Mouse (Mus musculus) myocyte (in vitro differentiated cells): Measurements from ENCODE around the gene Tmem72. TPM values are rescaled to one million over a fixed set of nuclear protein-coding genes. Genes with fewer than 3 reads are reported as not detected.

Experiments
- H3K27me3 ChIP-seq: one replicate; pipeline ENCODE4 v1.6.1; 2011; ENCODE audit not compliant: control insufficient read depth, insufficient read depth, insufficient read length
- H3K36me3 ChIP-seq: one replicate; pipeline ENCODE4 v1.6.1; 2011; ENCODE audit not compliant: control insufficient read depth, insufficient read depth
- H3K4me2 ChIP-seq: one replicate; pipeline ENCODE4 v1.6.1; 2011; ENCODE audit warnings: low read depth, control low read depth
- H3K4me3 ChIP-seq: one replicate; pipeline ENCODE4 v1.5.1; 2011; ENCODE audit warnings: mild to moderate bottlenecking, control low read depth, moderate library complexity
- H3K79me2 ChIP-seq: one replicate; pipeline ENCODE4 v1.6.1; 2011; ENCODE audit not compliant: control insufficient read depth, insufficient read depth
- H3ac ChIP-seq: one replicate; pipeline ENCODE4 v1.6.1; 2011; ENCODE audit not compliant: control insufficient read depth, insufficient read length
- CEBPB ChIP-seq: IDR thresholded peaks from 2 replicates; pipeline ENCODE4 v1.6.1; 2011; ENCODE audit warnings: mild to moderate bottlenecking, moderate library complexity; ENCODE audit not compliant: poor library complexity, insufficient read depth, severe bottlenecking
- E2F4 ChIP-seq: IDR thresholded peaks from one replicate; pipeline ENCODE4 v1.6.1; 2011; ENCODE audit warnings: mild to moderate bottlenecking, control low read depth, moderate library complexity; ENCODE audit not compliant: insufficient read depth
- MAX ChIP-seq: IDR thresholded peaks from one replicate; pipeline ENCODE4 v1.6.1; 2011; ENCODE audit warnings: low read depth, mild to moderate bottlenecking, control low read depth
- MYOD1 ChIP-seq, 3 experiments: IDR thresholded peaks; one replicate each; pipeline ENCODE4 v1.6.1; 2011; ENCODE audit warnings: control low read depth in 2 of 3, low read depth in 2 of 3, mild to moderate bottlenecking in 2 of 3, moderate library complexity in 1 of 3; ENCODE audit not compliant: insufficient read length in 2 of 3, control insufficient read depth in 1 of 3
- MYOG ChIP-seq, 3 experiments: IDR thresholded peaks; one replicate each; pipeline ENCODE4 v1.6.1; 2011; ENCODE audit warnings: control low read depth in 2 of 3, low read depth in 2 of 3, mild to moderate bottlenecking in 2 of 3; ENCODE audit not compliant: insufficient read length in 2 of 3, control insufficient read depth in 1 of 3, insufficient read depth in 1 of 3
- POLR2A ChIP-seq: IDR thresholded peaks from one replicate; pipeline ENCODE4 v1.6.1; 2011; ENCODE audit warnings: low read depth, mild to moderate bottlenecking, control low read depth, moderate library complexity; ENCODE audit not compliant: insufficient read length
- POLR2AphosphoS2 ChIP-seq: IDR thresholded peaks from one replicate; pipeline ENCODE4 v1.6.1; 2011; ENCODE audit warnings: low read depth, control low read depth; ENCODE audit not compliant: insufficient read length
- REST ChIP-seq: IDR thresholded peaks from one replicate; pipeline ENCODE4 v1.6.1; 2011; ENCODE audit warnings: mild to moderate bottlenecking, control low read depth, moderate library complexity; ENCODE audit not compliant: insufficient read depth, insufficient read length
- SRF ChIP-seq: IDR thresholded peaks from one replicate; pipeline ENCODE4 v1.6.1; 2011; ENCODE audit warnings: low read depth; ENCODE audit not compliant: control insufficient read depth, insufficient read length
- TCF12 ChIP-seq: IDR thresholded peaks from one replicate; pipeline ENCODE4 v1.6.1; 2011; ENCODE audit warnings: mild to moderate bottlenecking, control low read depth; ENCODE audit not compliant: poor library complexity, insufficient read depth, severe bottlenecking
- TCF3 ChIP-seq: IDR thresholded peaks from one replicate; pipeline ENCODE4 v1.6.1; 2011; ENCODE audit warnings: low read depth, control low read depth; ENCODE audit not compliant: insufficient read length
- USF1 ChIP-seq: IDR thresholded peaks from one replicate; pipeline ENCODE4 v1.6.1; 2011; ENCODE audit warnings: low read depth, mild to moderate bottlenecking, control low read depth, moderate library complexity
- polyA plus RNA-seq: library from polyadenylated mRNA; unstranded; fragments of >200 nt; fragmentation: generic; extraction: Trizol; gene quantifications from one replicate; pipeline ENCODE4 v1.2.1, GENCODE M21; 2012; ENCODE audit warnings: missing spikeins

The Tmem72 gene
- polyA plus RNA-seq, 1 experiment = 0.04 TPM

- no peak for TF ChIP-seq MYOG (IDR thresholded peaks at IDR 0.05; ENCODE audit: control insufficient read depth in 1 of 3, insufficient read depth in 1 of 3, insufficient read length in 2 of 3, low read depth in 2 of 3)
- TF ChIP-seq POLR2AphosphoS2 = no peak
- Histone ChIP-seq H3ac (no peak overlapping the region), H3K27me3 (peaks cover 14% of the 10 kb centered on the region), H3K4me3 (no peak overlapping the region), H3K36me3 (no peaks in the 10 kb centered on the region), H3K4me2 (no peak overlapping the region), H3K79me2 (no peaks in the 10 kb centered on the region)
Observed at GRCm38 (mm10) chr6:116738046-116738445, 21.3 kb upstream of the Tmem72 start.

GRCm38 (mm10) chr6:116735361-116735760 is 18.6 kb upstream of the Tmem72 start:
- no peaks in the 10 kb centered on the region for H3K36me3 ChIP-seq
- no peak overlapping the region for H3K4me2 ChIP-seq
- no peak for TF ChIP-seq CEBPB
- no peak for TF ChIP-seq MYOD1 (IDR thresholded peaks at IDR 0.05; ENCODE audit: control insufficient read depth in 1 of 3, insufficient read length in 2 of 3, low read depth in 2 of 3)
- no peak for TF ChIP-seq POLR2A
- TF ChIP-seq MYOG (IDR thresholded peaks at IDR 0.05; ENCODE audit: control insufficient read depth in 1 of 3, insufficient read depth in 1 of 3, insufficient read length in 2 of 3, low read depth in 2 of 3) = no peak
- TF ChIP-seq TCF12 = no peak
- no peak for TF ChIP-seq SRF
- TF ChIP-seq REST = no peak
- TF ChIP-seq TCF3 = no peak
- TF ChIP-seq USF1 = no peak
- no peak for TF ChIP-seq POLR2AphosphoS2
- no peak for TF ChIP-seq MAX
- TF ChIP-seq E2F4 = no peak
- no peaks in the 10 kb centered on the region for H3K79me2 ChIP-seq
- H3K4me3 ChIP-seq = no peak overlapping the region
- H3ac ChIP-seq = no peak overlapping the region
- H3K27me3 ChIP-seq = peaks cover 14% of the 10 kb centered on the region

GRCm38 (mm10) chr6:116733577-116733976 is 16.9 kb upstream of the Tmem72 start:
- TF ChIP-seq MAX (no peak), REST (no peak), POLR2AphosphoS2 (no peak), MYOG (IDR thresholded peaks at IDR 0.05; ENCODE audit: control insufficient read depth in 1 of 3, insufficient read depth in 1 of 3, insufficient read length in 2 of 3, low read depth in 2 of 3) (no peak), POLR2A (no peak), CEBPB (no peak), TCF12 (no peak), E2F4 (no peak), SRF (no peak), TCF3 (no peak), MYOD1 (IDR thresholded peaks at IDR 0.05; ENCODE audit: control insufficient read depth in 1 of 3, insufficient read length in 2 of 3, low read depth in 2 of 3) (no peak), USF1 (no peak)
- Histone ChIP-seq H3K27me3 (peaks cover 4% of the 10 kb centered on the region), H3K36me3 (no peaks in the 10 kb centered on the region), H3K79me2 (no peaks in the 10 kb centered on the region), H3ac (no peak overlapping the region), H3K4me2 (no peak overlapping the region), H3K4me3 (no peak overlapping the region)

GRCm38 (mm10) chr6:116724489-116725160 is 7.9 kb upstream of the Tmem72 start:
- H3K27me3 ChIP-seq = peaks cover 5% of the 10 kb centered on the region
- no peaks in the 10 kb centered on the region for H3K79me2 ChIP-seq
- TF ChIP-seq SRF (no peak), E2F4 (no peak), CEBPB (no peak), TCF12 (no peak), REST (no peak), USF1 (no peak), TCF3 (no peak), POLR2A (no peak), MYOD1 (IDR thresholded peaks at IDR 0.05; ENCODE audit: control insufficient read depth in 1 of 3, insufficient read length in 2 of 3, low read depth in 2 of 3) (no peak), MAX (no peak), POLR2AphosphoS2 (no peak), MYOG (IDR thresholded peaks at IDR 0.05; ENCODE audit: control insufficient read depth in 1 of 3, insufficient read depth in 1 of 3, insufficient read length in 2 of 3, low read depth in 2 of 3) (no peak)
- no peak overlapping the region for H3K4me2 ChIP-seq
- H3ac ChIP-seq = no peak overlapping the region
- no peaks in the 10 kb centered on the region for H3K36me3 ChIP-seq
- no peak overlapping the region for H3K4me3 ChIP-seq

- H3K4me2 ChIP-seq = no peak overlapping the region
- no peaks in the 10 kb centered on the region for H3K27me3 ChIP-seq
- H3K4me3 ChIP-seq = no peak overlapping the region
- no peak for TF ChIP-seq TCF3
- H3ac ChIP-seq = no peak overlapping the region
- H3K79me2 ChIP-seq = no peaks in the 10 kb centered on the region
- no peaks in the 10 kb centered on the region for H3K36me3 ChIP-seq
Observed at GRCm38 (mm10) chr6:116718920-116719319, 2.2 kb upstream of the Tmem72 start.
